25 mouse cellular contexts compared by ENCODE assay signal in the genomic region with DNA sequence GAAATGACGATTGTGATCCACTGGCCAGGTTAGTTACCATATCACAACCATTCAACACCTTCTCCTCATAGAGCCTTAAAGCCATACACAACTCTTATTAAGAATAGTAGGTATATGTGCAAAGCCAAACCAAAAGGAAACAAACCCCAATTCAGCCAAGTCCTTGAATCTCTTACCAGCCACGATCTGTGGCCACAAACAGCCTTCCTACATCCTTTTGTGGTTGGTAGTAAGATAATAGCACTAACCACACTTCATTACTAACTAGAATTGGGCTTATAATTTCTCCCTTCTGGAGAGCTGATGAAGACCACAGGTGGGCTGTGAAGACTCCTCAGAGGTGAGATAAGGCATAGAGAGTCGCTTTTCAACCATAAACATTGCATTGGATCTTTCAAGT.
DNase-seq lines count a peak whose midpoint lies in the region; ATAC-seq and TF ChIP-seq lines count a peak whose summit lies in the region.
"Had no signal": no experiment of that assay in that cellular context is flagged by ENCODE, and none has a peak within 500 bp of the region (broad histone marks: within the 10 kb centered on the region; RNA-seq: fewer than 3 reads in every experiment).

No protein-coding gene starts in this region.

- DNase-seq in 416B (ENCODE audit: low read depth) (peak; percentile 55), MN1 (ENCODE audit: low spot score) (no peak)
- DNase-seq in gastrocnemius, adult 8-10 months (ENCODE audit: low spot score in 2 of 2): no peak
- DNase-seq in adrenal gland, adult 18-20 months (ENCODE audit: low spot score in 2 of 2): no peak
- DNase-seq in urinary bladder, adult 18-20 months (ENCODE audit: low spot score in 2 of 2): no peak
- DNase-seq: adrenal gland, adult 2 months; adrenal gland, adult 8-10 months; adrenal gland, postnatal 10 days; adrenal gland, postnatal 14 days; adrenal gland, postnatal 25 days; adrenal gland, postnatal 36 days; B cell, adult 2 months; cerebellum, adult 11 months; cerebellum, adult 11-12 months; cerebellum, adult 18-20 months; cerebellum, adult 2 months; cerebellum, adult 8-10 months had no signal

- H3K36me3 ChIP-seq in myocyte (ENCODE audit: control insufficient read depth, insufficient read depth): no peaks in the 10 kb centered on the region
- H3K36me3 ChIP-seq: G1E had no signal

- H3K4me2 ChIP-seq in myocyte (ENCODE audit: low read depth): peak overlapping the region; percentile 0

- no peaks in the 10 kb centered on the region for H3K79me2 ChIP-seq in myocyte (ENCODE audit: control insufficient read depth, insufficient read depth)

- no peak overlapping the region for H3K4me3 ChIP-seq in myocyte

- H3K27me3 ChIP-seq in myocyte (ENCODE audit: control insufficient read depth, insufficient read depth, insufficient read length): no peaks in the 10 kb centered on the region
- H3K27me3 ChIP-seq: CH12.LX, Patski had no signal

- no peak for TF ChIP-seq POLR2A in myocyte (IDR thresholded peaks at IDR 0.05; ENCODE audit: insufficient read length, low read depth)

- H3ac ChIP-seq in myocyte (ENCODE audit: control insufficient read depth, insufficient read length): no peak overlapping the region

- peak; percentile 62 for ATAC-seq in common myeloid progenitor, adult 5-6 weeks (replicated peaks; ENCODE audit: low read depth, poor library complexity, severe bottlenecking)
- ATAC-seq in megakaryocyte progenitor cell, adult 5-6 weeks (replicated peaks; ENCODE audit: poor library complexity): peak; percentile 26; the same call in 1 of the 2 replicates
- ATAC-seq: activated CD4-positive, CD25-positive, alpha-beta regulatory T cell, adult 4 months; CD4-positive, CD25-positive, alpha-beta regulatory T cell, adult 4 months; Patski had no signal

TF ChIP-seq in myocyte, 11 proteins besides CTCF, POLR2A, EP300 and RAD21:
- TF ChIP-seq CEBPB (IDR thresholded peaks at IDR 0.05; ENCODE audit: insufficient read depth, poor library complexity, severe bottlenecking) (no peak), SRF (IDR thresholded peaks at IDR 0.05; ENCODE audit: control insufficient read depth, insufficient read length, low read depth) (no peak), POLR2AphosphoS2 (IDR thresholded peaks at IDR 0.05; ENCODE audit: insufficient read length, low read depth) (no peak), TCF12 (IDR thresholded peaks at IDR 0.05; ENCODE audit: insufficient read depth, poor library complexity, severe bottlenecking) (no peak), MYOG (IDR thresholded peaks at IDR 0.05; ENCODE audit: control insufficient read depth in 1 of 3, insufficient read depth in 1 of 3, insufficient read length in 2 of 3, low read depth in 2 of 3) (no peak), E2F4 (IDR thresholded peaks at IDR 0.05; ENCODE audit: insufficient read depth) (no peak), TCF3 (IDR thresholded peaks at IDR 0.05; ENCODE audit: insufficient read length, low read depth) (no peak), MYOD1 (IDR thresholded peaks at IDR 0.05; ENCODE audit: control insufficient read depth in 1 of 3, insufficient read length in 2 of 3, low read depth in 2 of 3) (no peak), REST (IDR thresholded peaks at IDR 0.05; ENCODE audit: insufficient read depth, insufficient read length) (no peak), USF1 (IDR thresholded peaks at IDR 0.05; ENCODE audit: low read depth) (no peak), MAX (IDR thresholded peaks at IDR 0.05; ENCODE audit: low read depth) (no peak)
TF ChIP-seq in myocyte: peak in this region for 0.
